Mouse (Mus musculus) liver, embryonic 11.5 days (tissue): ENCODE measurements around the gene Plk3. TPM values are rescaled to one million over a fixed set of nuclear protein-coding genes. Genes with fewer than 3 reads are reported as not detected.
"Not testable (repeated sequence)": the region's sequence is repeated elsewhere in the genome, so short reads cannot be mapped to it uniquely, and the experiment has no call there.

Source experiments
- ATAC-seq: fragments of 200-750 bp; cut with Nextera tagmentation; replicated peaks from 2 replicates; pipeline ENCODE4 v1.8.0; 2017; ENCODE audit warnings: moderate number of reproducible peaks, mild to moderate bottlenecking, moderate TSS enrichment, moderate library complexity; ENCODE audit not compliant: low FRiP score
- DNase-seq: peaks from one replicate; pipeline ENCODE4 v3.0.0-alpha.2; 2017; ENCODE audit warnings: low spot score
- H3K27ac ChIP-seq: fragments of 300-500 bp; sonication (generic); 2 replicates; pipeline ENCODE4 v1.5.1; 2014; ENCODE audit warnings: mild to moderate bottlenecking, low read depth, low read length, control low read depth
- H3K27me3 ChIP-seq: fragments of 300-500 bp; sonication (generic); replicated peaks from 2 replicates; pipeline ENCODE4 v1.6.1; 2014; ENCODE audit warnings: low read length, mixed read lengths; ENCODE audit not compliant: control insufficient read depth, insufficient read depth
- H3K36me3 ChIP-seq: fragments of 300-500 bp; sonication (generic); 2 replicates; pipeline ENCODE4 v1.6.1; 2014; ENCODE audit warnings: mild to moderate bottlenecking, low read length, moderate library complexity, mixed read lengths; ENCODE audit not compliant: control insufficient read depth, insufficient read depth
- H3K4me1 ChIP-seq: fragments of 300-500 bp; sonication (generic); replicated peaks from 2 replicates; pipeline ENCODE4 v1.6.1; 2014; ENCODE audit warnings: low read length, mixed read lengths; ENCODE audit not compliant: control insufficient read depth, insufficient read depth
- H3K4me2 ChIP-seq: fragments of 300-500 bp; sonication (generic); 2 replicates; pipeline ENCODE4 v1.6.1; 2014; ENCODE audit warnings: mild to moderate bottlenecking, control low read depth, moderate library complexity
- H3K4me3 ChIP-seq: fragments of 300-500 bp; sonication (generic); 2 replicates; pipeline ENCODE4 v1.5.1; 2014; ENCODE audit warnings: low read depth, low read length, control low read depth
- H3K9ac ChIP-seq: fragments of 300-500 bp; sonication (generic); 2 replicates; pipeline ENCODE4 v1.6.1; 2014; ENCODE audit warnings: low read depth, low read length, control low read depth
- H3K9me3 ChIP-seq: fragments of 300-500 bp; sonication (generic); 2 replicates; pipeline ENCODE4 v1.6.1; 2016; ENCODE audit warnings: low read length, inconsistent platforms, mixed read lengths; ENCODE audit not compliant: control insufficient read depth
- WGBS: fragments of 180-500 bp; shearing (Covaris S2); extraction: QIAGEN DNeasy Blood & Tissue Kit; methylation state at CpG from one replicate; pipeline ENCODE4 v1.1.7; 2014; 5-methylcytosine and 5-hydroxymethylcytosine counted together
- polyA plus RNA-seq: library from polyadenylated mRNA; unstranded; fragments of >200 nt; fragmentation: Nextera tagmentation; extraction: Ambion mirVana; gene quantifications from 2 replicates; pipeline ENCODE4 v1.2.1, GENCODE M21; 2014

The Plk3 gene
- polyA plus RNA-seq: 2.4 and 2.5 TPM in 2 replicates

DNA sequence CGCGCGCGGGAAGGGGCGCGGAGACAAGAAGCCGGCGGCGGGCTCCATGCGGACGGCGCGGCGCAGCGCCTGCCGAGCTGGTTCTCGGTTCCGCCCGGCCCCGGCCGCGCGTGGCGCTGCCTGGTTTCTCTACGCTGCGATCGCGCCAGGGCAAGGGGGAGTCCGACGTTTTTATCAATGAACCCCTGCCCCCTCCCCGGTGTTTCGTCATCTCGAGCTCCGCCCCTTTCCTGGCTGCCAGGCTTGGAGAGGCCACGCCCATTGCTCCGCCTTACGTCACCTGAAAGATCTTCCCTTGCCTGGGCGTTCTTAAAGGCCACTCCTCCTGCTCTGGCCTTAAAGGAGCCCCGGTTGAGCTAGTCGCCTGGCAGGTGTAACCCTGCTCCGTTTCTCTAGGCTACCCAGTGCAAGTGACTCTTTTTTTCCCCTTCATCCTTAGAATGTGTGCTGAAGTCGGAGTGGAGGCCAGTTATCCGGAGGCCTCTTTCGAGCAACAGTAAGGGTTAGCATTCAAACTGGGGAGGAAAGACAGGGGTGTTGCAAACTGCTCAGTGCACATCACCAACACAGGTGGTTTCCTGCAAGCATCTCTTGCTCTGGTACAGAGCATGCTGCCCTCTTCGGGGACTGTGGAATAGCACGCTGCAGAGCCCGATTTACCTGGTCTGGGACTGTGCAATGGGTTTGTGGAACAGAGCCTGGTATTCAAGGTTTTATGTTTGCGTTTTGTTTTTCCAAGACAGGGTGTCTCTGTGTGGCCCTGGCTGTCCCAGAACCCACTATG is at the start of gene Plk3:
Gene Plk3, minus strand, starts transcription at position 147 of the 784 bp plus-strand sequence.
- peaks cover 4% of the 10 kb centered on the region; the same call in 1 of the 2 replicates for H3K36me3 ChIP-seq
- WGBS: 2% methylated on average over 48 of the region's 48 CpGs
- peak; percentile 85 for ATAC-seq
- H3K4me1 ChIP-seq: peaks cover 26% of the 10 kb centered on the region
- H3K27me3 ChIP-seq: peaks cover 21% of the 10 kb centered on the region
- H3K9me3 ChIP-seq: no peaks in the 10 kb centered on the region
- DNase-seq: peak; percentile 98
- peak within 1 kb of the TSS; percentile 88 for H3K4me3 ChIP-seq
- peak within 1 kb of the TSS; percentile 87 for H3K9ac ChIP-seq
- peak within 1 kb of the TSS; percentile 100 for H3K4me2 ChIP-seq
- peak within 1 kb of the TSS; percentile 45; the same call in 1 of the 2 replicates for H3K27ac ChIP-seq

DNA sequence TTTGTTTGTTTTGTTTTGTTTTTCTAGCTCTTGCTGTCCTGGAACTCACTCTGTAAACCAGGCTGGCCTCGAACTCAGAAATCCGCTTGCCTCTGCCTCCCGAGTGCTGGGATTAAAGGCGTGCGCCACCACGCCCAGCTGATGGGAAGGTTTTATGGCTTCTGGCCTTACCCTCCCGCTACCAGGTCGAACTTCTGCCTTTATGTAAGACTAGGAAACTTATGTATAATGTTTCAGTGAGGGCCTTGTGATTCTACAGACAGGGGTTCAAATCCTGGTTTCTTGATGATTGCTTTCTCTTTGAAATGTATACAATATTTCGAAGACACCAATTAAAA is 49.0 kb upstream of the Plk3 start:
- ATAC-seq: peak; percentile 52
- whole genome bisulfite sequencing: 12% methylated on average over 9 of the region's 9 CpGs
- H3K4me1 ChIP-seq, H3K27ac ChIP-seq, H3K27me3 ChIP-seq, DNase-seq, H3K9me3 ChIP-seq: not testable (repeated sequence)
- Histone ChIP-seq H3K9ac (peak overlapping the region; percentile 70), H3K4me3 (peak overlapping the region; percentile 71), H3K4me2 (peak overlapping the region; percentile 84), H3K36me3 (peaks cover 21% of the 10 kb centered on the region)

- H3K4me1 ChIP-seq: peaks cover 8% of the 10 kb centered on the region
- no peaks in the 10 kb centered on the region for H3K9me3 ChIP-seq
- H3K27ac ChIP-seq: peak within 1 kb of the TSS; percentile 78
- peak within 1 kb of the TSS; percentile 70 for H3K9ac ChIP-seq
- H3K4me3 ChIP-seq: peak within 1 kb of the TSS; percentile 71
- no peaks in the 10 kb centered on the region for H3K27me3 ChIP-seq
- DNase-seq: peak; percentile 89
- peaks cover 26% of the 10 kb centered on the region for H3K36me3 ChIP-seq
- under 1% methylated on average over 42 of the region's 42 CpGs for WGBS
- peak; percentile 98 for ATAC-seq
- peak within 1 kb of the TSS; percentile 84 for H3K4me2 ChIP-seq
These were observed 48.3 kb upstream of the Plk3 start, which contains the start of gene Kif2c for GRCm38 (mm10) chr4:117181863-117182758. Kif2c (minus strand) TSS chr4:117182639.

DNA sequence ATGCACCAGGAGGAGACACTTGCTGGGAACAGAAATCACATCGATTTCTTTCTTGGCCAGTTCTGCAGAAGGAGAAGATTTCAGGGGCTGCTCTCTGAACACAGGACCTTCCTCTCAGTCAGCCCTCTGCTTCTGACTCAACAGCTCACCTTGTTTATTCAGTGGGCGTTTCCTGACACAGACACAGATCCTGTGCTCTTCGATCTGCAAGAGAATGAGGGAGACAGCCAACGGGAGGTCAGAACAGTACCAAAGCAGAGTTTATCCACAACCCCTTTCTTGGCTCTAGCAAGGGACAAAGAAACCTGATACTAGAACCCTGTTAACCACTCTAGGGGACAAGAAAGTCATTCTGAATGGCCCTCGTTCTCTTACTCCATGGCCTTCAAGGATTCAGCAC is 36.2 kb upstream of the Plk3 start:
- H3K4me1 ChIP-seq: no peaks in the 10 kb centered on the region
- H3K9me3 ChIP-seq: no peaks in the 10 kb centered on the region
- H3K4me3 ChIP-seq: no peak overlapping the region
- whole genome bisulfite sequencing: 88% methylated on average over 5 of the region's 5 CpGs
- no peak for ATAC-seq
- DNase-seq: no peak
- H3K4me2 ChIP-seq: no peak overlapping the region
- no peaks in the 10 kb centered on the region for H3K27me3 ChIP-seq
- peaks cover 80% of the 10 kb centered on the region for H3K36me3 ChIP-seq
- no peak overlapping the region for H3K27ac ChIP-seq
- H3K9ac ChIP-seq: no peak overlapping the region

DNA sequence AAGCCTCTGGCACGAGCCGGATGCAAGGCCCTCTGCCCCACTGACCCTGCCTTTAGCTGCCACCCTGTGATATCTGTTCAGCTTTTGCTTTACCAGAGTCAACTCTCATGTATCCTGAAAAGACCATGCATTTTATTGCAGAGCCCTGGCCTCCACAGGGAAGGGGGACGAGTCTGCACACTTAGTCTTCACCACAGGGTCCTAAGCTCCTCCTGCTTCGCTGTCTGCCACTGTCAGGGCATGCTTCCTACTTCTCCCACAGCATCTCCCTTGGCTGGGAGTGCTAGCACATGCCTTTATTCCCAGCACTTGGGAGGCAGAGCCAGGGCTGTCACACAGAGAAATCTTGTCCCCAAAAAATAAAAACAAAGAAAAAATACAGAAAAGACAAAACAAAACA is 27.4 kb upstream of the Plk3 start:
- ATAC-seq (no peak), DNase-seq (no peak)
- Histone ChIP-seq H3K4me3 (no peak overlapping the region), H3K9me3 (no peaks in the 10 kb centered on the region), H3K36me3 (peaks cover 44% of the 10 kb centered on the region), H3K9ac (no peak overlapping the region), H3K27me3 (no peaks in the 10 kb centered on the region), H3K4me1 (peaks cover 3% of the 10 kb centered on the region), H3K4me2 (no peak overlapping the region), H3K27ac (no peak overlapping the region)
- 85% methylated on average over 4 of the region's 4 CpGs for WGBS

DNA sequence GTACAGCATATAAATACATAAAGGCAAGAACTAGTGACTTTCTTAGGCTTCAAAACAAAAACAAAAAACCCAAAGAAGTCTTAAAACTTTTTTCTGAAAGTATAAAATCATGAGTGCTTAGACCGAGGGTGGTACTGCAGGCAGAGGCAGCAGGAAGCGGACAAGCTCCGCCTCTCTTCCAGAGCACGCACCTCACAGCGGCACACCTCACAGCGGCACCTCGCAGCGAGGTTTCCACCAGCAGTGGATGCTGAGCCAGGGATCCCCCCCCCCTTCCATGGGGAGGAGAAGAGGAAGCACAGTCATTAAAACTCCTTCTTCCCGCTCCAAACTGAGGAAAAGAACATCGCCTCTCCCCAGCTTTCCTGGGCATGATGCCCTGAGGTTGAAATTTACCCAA is 25.9 kb upstream of the Plk3 start:
- H3K4me2 ChIP-seq: no peak overlapping the region
- H3K36me3 ChIP-seq: peaks cover 35% of the 10 kb centered on the region
- H3K9ac ChIP-seq: no peak overlapping the region
- no peak overlapping the region for H3K4me3 ChIP-seq
- ATAC-seq: no peak
- no peaks in the 10 kb centered on the region for H3K9me3 ChIP-seq
- no peak overlapping the region for H3K27ac ChIP-seq
- peaks cover 3% of the 10 kb centered on the region for H3K4me1 ChIP-seq
- DNase-seq: no peak
- H3K27me3 ChIP-seq: no peaks in the 10 kb centered on the region
- WGBS: 82% methylated on average over 10 of the region's 10 CpGs

- Histone ChIP-seq H3K36me3 (peaks cover 40% of the 10 kb centered on the region), H3K4me2 (peak overlapping the region; percentile 57), H3K4me1 (peaks cover 25% of the 10 kb centered on the region), H3K27me3 (no peaks in the 10 kb centered on the region), H3K9me3 (no peaks in the 10 kb centered on the region), H3K4me3 (peak overlapping the region; percentile 99), H3K27ac (peak overlapping the region; percentile 97), H3K9ac (peak overlapping the region; percentile 100)
- 22% methylated on average over 6 of the region's 6 CpGs for WGBS
- DNase-seq: no peak
- no peak for ATAC-seq
These were observed 22.6 kb upstream of the Plk3 start for GRCm38 (mm10) chr4:117156372-117156771.

GRCm38 (mm10) chr4:117155792-117156355 is 22.1 kb upstream of the Plk3 start, which contains the start of gene Rps8:
Rps8 (minus strand) TSS chr4:117156243.
- H3K27ac ChIP-seq: peak within 1 kb of the TSS; percentile 97
- H3K4me3 ChIP-seq: peak within 1 kb of the TSS; percentile 99
- H3K4me1 ChIP-seq: peaks cover 25% of the 10 kb centered on the region
- DNase-seq (peak; percentile 88), ATAC-seq (peak; percentile 90)
- H3K4me2 ChIP-seq: peak within 1 kb of the TSS; percentile 83
- peak within 1 kb of the TSS; percentile 100 for H3K9ac ChIP-seq
- no peaks in the 10 kb centered on the region for H3K9me3 ChIP-seq
- H3K36me3 ChIP-seq: peaks cover 45% of the 10 kb centered on the region
- no peaks in the 10 kb centered on the region for H3K27me3 ChIP-seq
- under 1% methylated on average over 52 of the region's 52 CpGs for WGBS
